Mouse (Mus musculus) neural tube, embryonic 11.5 days (tissue): ENCODE measurements at regions not wholly inside any gene's neighbourhood (a gene's known extent, or its start where the extent isn't known, plus 50 kb on each side); places are given as distances from the start of the nearest gene placed in this dataset.

Experiments used
- ATAC-seq: fragments of 200-750 bp; cut with Nextera tagmentation; 2 replicates; pipeline ENCODE4 v1.8.0; 2017; ENCODE audit warnings: moderate number of reproducible peaks, mild to moderate bottlenecking, moderate TSS enrichment, moderate library complexity; ENCODE audit not compliant: insufficient read depth, low FRiP score, low TSS enrichment
- DNase-seq: peaks from one replicate; pipeline ENCODE4 v3.0.0-alpha.2; 2015; ENCODE audit warnings: low spot score
- H3K27ac ChIP-seq: fragments of 300-500 bp; sonication (generic); 2 replicates; pipeline ENCODE4 v1.5.1; 2014; ENCODE audit warnings: low read depth, mild to moderate bottlenecking, low read length
- H3K27me3 ChIP-seq: fragments of 300-500 bp; sonication (generic); 2 replicates; pipeline ENCODE4 v1.6.1; 2014; ENCODE audit warnings: mild to moderate bottlenecking, low read length, mixed read lengths; ENCODE audit not compliant: control insufficient read depth, insufficient read depth
- H3K36me3 ChIP-seq: fragments of 300-500 bp; sonication (generic); 2 replicates; pipeline ENCODE4 v1.6.1; 2014; ENCODE audit warnings: mild to moderate bottlenecking, low read length, moderate library complexity, mixed read lengths; ENCODE audit not compliant: control insufficient read depth, insufficient read depth
- H3K4me1 ChIP-seq: fragments of 300-500 bp; sonication (generic); 2 replicates; pipeline ENCODE4 v1.6.1; 2014; ENCODE audit warnings: low read length, mixed read lengths; ENCODE audit not compliant: control insufficient read depth, insufficient read depth
- H3K4me2 ChIP-seq: fragments of 300-500 bp; sonication (generic); 2 replicates; pipeline ENCODE4 v1.6.1; 2014; ENCODE audit warnings: low read depth, mild to moderate bottlenecking, moderate library complexity
- H3K4me3 ChIP-seq: fragments of 300-500 bp; sonication (generic); 2 replicates; pipeline ENCODE4 v1.5.1; 2014; ENCODE audit warnings: low read depth, low read length
- H3K9ac ChIP-seq: fragments of 300-500 bp; sonication (generic); 2 replicates; pipeline ENCODE4 v1.6.1; 2014; ENCODE audit warnings: mild to moderate bottlenecking, low read length
- H3K9me3 ChIP-seq: fragments of 300-500 bp; sonication (generic); 2 replicates; pipeline ENCODE4 v1.6.1; 2016; ENCODE audit warnings: low read length; ENCODE audit not compliant: control insufficient read depth
- WGBS: fragments of 180-500 bp; shearing (Covaris S2); extraction: QIAGEN DNeasy Blood & Tissue Kit; methylation state at CpG from one replicate; pipeline ENCODE4 v1.1.7; 2014; 5-methylcytosine and 5-hydroxymethylcytosine counted together

GRCm38 (mm10) chr2:21908813-21909480 lies 318.4 kb upstream of the Myo3a start:
- Histone ChIP-seq H3K9ac (no peak overlapping the region), H3K27ac (no peak overlapping the region), H3K4me2 (no peak overlapping the region), H3K9me3 (no peaks in the 10 kb centered on the region), H3K4me1 (no peaks in the 10 kb centered on the region), H3K36me3 (no peaks in the 10 kb centered on the region), H3K27me3 (no peaks in the 10 kb centered on the region), H3K4me3 (no peak overlapping the region)
- no peak for DNase-seq
- WGBS, result 83% methylated on average over 7 of the region's 7 CpGs
- no peak for ATAC-seq

GRCm38 (mm10) chr2:21909481-21909966 lies 317.8 kb upstream of the Myo3a start:
- Histone ChIP-seq H3K27ac (no peak overlapping the region), H3K9ac (no peak overlapping the region), H3K4me2 (peak overlapping the region; percentile 26; the same call in 1 of the 2 replicates), H3K4me3 (no peak overlapping the region), H3K4me1 (no peaks in the 10 kb centered on the region), H3K9me3 (no peaks in the 10 kb centered on the region), H3K27me3 (no peaks in the 10 kb centered on the region), H3K36me3 (no peaks in the 10 kb centered on the region)
- DNase-seq, result peak; percentile 76
- no peak for ATAC-seq
- 10% methylated on average over 7 of the region's 7 CpGs for WGBS

- H3K4me2 ChIP-seq, result peak overlapping the region; percentile 56
- WGBS, result 17% methylated on average over 16 of the region's 16 CpGs
- H3K27ac ChIP-seq, result peak overlapping the region; percentile 97
- DNase-seq (peak; percentile 93), ATAC-seq (peak; percentile 92)
- no peaks in the 10 kb centered on the region for H3K27me3 ChIP-seq
- 0 out of 2 replicates have a peak, but pooled peaks cover 3% of the 10 kb centered on the region for H3K4me1 ChIP-seq
- H3K9me3 ChIP-seq, result no peaks in the 10 kb centered on the region
- H3K9ac ChIP-seq, result peak overlapping the region; percentile 61
- H3K36me3 ChIP-seq, result no peaks in the 10 kb centered on the region
- H3K4me3 ChIP-seq, result peak overlapping the region; percentile 34
These were observed 309.3 kb upstream of the Myo3a start for GRCm38 (mm10) chr2:21917804-21918690.

GRCm38 (mm10) chr2:21919091-21919490 lies 308.2 kb upstream of the Myo3a start:
- Histone ChIP-seq H3K4me1 (0 out of 2 replicates have a peak, but pooled peaks cover 3% of the 10 kb centered on the region), H3K4me2 (no peak overlapping the region), H3K27me3 (no peaks in the 10 kb centered on the region), H3K9ac (peak overlapping the region; percentile 61), H3K4me3 (no peak overlapping the region), H3K9me3 (no peaks in the 10 kb centered on the region), H3K36me3 (no peaks in the 10 kb centered on the region), H3K27ac (peak overlapping the region; percentile 97)
- WGBS, result 62% methylated on average over 2 of the region's 2 CpGs
- no peak for ATAC-seq
- peak; percentile 18 for DNase-seq

- Histone ChIP-seq H3K4me2 (no peak overlapping the region), H3K36me3 (no peaks in the 10 kb centered on the region), H3K9me3 (no peaks in the 10 kb centered on the region), H3K27ac (no peak overlapping the region), H3K27me3 (no peaks in the 10 kb centered on the region), H3K4me1 (no peaks in the 10 kb centered on the region), H3K4me3 (no peak overlapping the region), H3K9ac (no peak overlapping the region)
- ATAC-seq, result no peak
- WGBS, result 59% methylated on average over 1 of the region's 1 CpGs
- DNase-seq, result no peak
These were observed 299.6 kb upstream of the Myo3a start for GRCm38 (mm10) chr2:21927656-21928055.

GRCm38 (mm10) chr2:21939993-21940392 lies 287.3 kb upstream of the Myo3a start:
- ATAC-seq, result no peak
- Histone ChIP-seq H3K27me3 (no peaks in the 10 kb centered on the region), H3K36me3 (no peaks in the 10 kb centered on the region), H3K4me2 (no peak overlapping the region), H3K27ac (no peak overlapping the region), H3K4me1 (no peaks in the 10 kb centered on the region), H3K9ac (no peak overlapping the region), H3K9me3 (no peaks in the 10 kb centered on the region), H3K4me3 (no peak overlapping the region)
- DNase-seq, result no peak
- 86% methylated on average over 3 of the region's 3 CpGs for WGBS

GRCm38 (mm10) chr2:21940797-21941487 lies 286.4 kb upstream of the Myo3a start:
- Histone ChIP-seq H3K36me3 (no peaks in the 10 kb centered on the region), H3K27ac (no peak overlapping the region), H3K4me3 (no peak overlapping the region), H3K4me1 (no peaks in the 10 kb centered on the region), H3K9me3 (no peaks in the 10 kb centered on the region), H3K27me3 (no peaks in the 10 kb centered on the region), H3K9ac (no peak overlapping the region), H3K4me2 (no peak overlapping the region)
- DNase-seq (peak; percentile 32), ATAC-seq (peak; percentile 71)
- WGBS, result 50% methylated on average over 4 of the region's 4 CpGs

GRCm38 (mm10) chr2:21941488-21942000 lies 285.8 kb upstream of the Myo3a start:
- no peaks in the 10 kb centered on the region for H3K9me3 ChIP-seq
- 74% methylated on average over 2 of the region's 2 CpGs for WGBS
- no peak overlapping the region for H3K9ac ChIP-seq
- no peak for DNase-seq
- peak; percentile 48; the same call in 1 of the 2 replicates for ATAC-seq
- no peaks in the 10 kb centered on the region for H3K4me1 ChIP-seq
- no peak overlapping the region for H3K4me2 ChIP-seq
- no peak overlapping the region for H3K27ac ChIP-seq
- H3K4me3 ChIP-seq, result no peak overlapping the region
- H3K27me3 ChIP-seq, result no peaks in the 10 kb centered on the region
- no peaks in the 10 kb centered on the region for H3K36me3 ChIP-seq
